Mouse (Mus musculus): ENCODE measurements at regions not wholly inside any gene's neighbourhood (a gene's known extent, or its start where the extent isn't known, plus 50 kb on each side); places are given as distances from the start of the nearest gene placed in this dataset.

DNA sequence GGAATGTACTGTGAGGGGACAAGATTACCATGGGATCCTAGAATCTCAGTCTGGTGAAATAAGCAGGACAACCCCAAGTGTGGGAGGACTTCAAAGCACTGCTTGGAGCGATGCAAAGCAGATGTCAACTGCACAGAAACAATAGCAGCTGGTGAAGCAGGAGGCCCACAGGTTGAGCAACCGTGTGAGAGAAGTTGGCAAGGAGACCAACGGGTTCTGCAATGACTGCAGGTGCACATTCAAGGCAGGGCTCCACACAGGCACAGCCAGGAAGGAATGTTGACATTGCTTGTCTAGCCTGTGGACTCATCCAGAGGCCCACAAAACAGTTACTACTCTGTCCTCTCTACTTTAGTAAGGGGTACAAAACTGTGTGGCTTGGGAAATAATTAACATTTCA lies 150.4 kb upstream of the Ahr start:
- TF ChIP-seq POLR2A (IDR thresholded peaks at IDR 0.05; ENCODE audit: low read depth, low read length), result no peak
- no peak for TF ChIP-seq CTCF (IDR thresholded peaks at IDR 0.05; ENCODE audit: extremely low read depth, insufficient read depth, insufficient read length, insufficient replicate concordance)

Data from spleen, adult 2 months (tissue).